Mouse (Mus musculus): ENCODE data around the gene Zbtb7b. TPM values are rescaled to one million over a fixed set of nuclear protein-coding genes. Genes with fewer than 3 reads are reported as not detected.

Gene Zbtb7b
- polyA plus RNA-seq, 1 experiment = 76.2 TPM

- TF ChIP-seq FLI1 (IDR thresholded peaks at IDR 0.05; ENCODE audit: low read length) = no peak
- TF ChIP-seq GATA1 (IDR thresholded peaks at IDR 0.05; ENCODE audit: borderline replicate concordance, low read length) = no peak
- Histone ChIP-seq H3K4me3 (replicated peaks) (no peak overlapping the region), H3K36me3 (replicated peaks; ENCODE audit: low read length) (peaks cover 25% of the 10 kb centered on the region), H3K4me1 (peaks cover 21% of the 10 kb centered on the region), H3K27me3 (replicated peaks) (peaks cover 47% of the 10 kb centered on the region), H3K9me3 (peaks cover 7% of the 10 kb centered on the region)
Observed at GRCm38 (mm10) chr3:89373581-89374231, 20.9 kb downstream of the Zbtb7b start.

GRCm38 (mm10) chr3:89367338-89367737, 27.2 kb downstream of the Zbtb7b start:
- no peaks in the 10 kb centered on the region for H3K36me3 ChIP-seq (replicated peaks; ENCODE audit: low read length)
- peaks cover 4% of the 10 kb centered on the region for H3K9me3 ChIP-seq
- H3K4me1 ChIP-seq = no peaks in the 10 kb centered on the region; the same call in 1 of the 2 replicates
- TF ChIP-seq GATA1 (IDR thresholded peaks at IDR 0.05; ENCODE audit: borderline replicate concordance, low read length) (no peak), FLI1 (IDR thresholded peaks at IDR 0.05; ENCODE audit: low read length) (no peak)
- H3K27me3 ChIP-seq (replicated peaks) = peaks cover 79% of the 10 kb centered on the region
- H3K4me3 ChIP-seq (replicated peaks) = no peak overlapping the region

GRCm38 (mm10) chr3:89365486-89366414, 28.8 kb downstream of the Zbtb7b start:
- H3K27me3 ChIP-seq (replicated peaks) = peaks cover 85% of the 10 kb centered on the region
- no peak overlapping the region for H3K4me3 ChIP-seq (replicated peaks)
- H3K9me3 ChIP-seq = no peaks in the 10 kb centered on the region
- H3K4me1 ChIP-seq = no peaks in the 10 kb centered on the region; the same call in 1 of the 2 replicates
- no peaks in the 10 kb centered on the region for H3K36me3 ChIP-seq (replicated peaks; ENCODE audit: low read length)
- TF ChIP-seq GATA1 (IDR thresholded peaks at IDR 0.05; ENCODE audit: borderline replicate concordance, low read length) = no peak
- TF ChIP-seq FLI1 (IDR thresholded peaks at IDR 0.05; ENCODE audit: low read length) = no peak

- TF ChIP-seq FLI1 (IDR thresholded peaks at IDR 0.05; ENCODE audit: low read length) = no peak
- no peak for TF ChIP-seq GATA1 (IDR thresholded peaks at IDR 0.05; ENCODE audit: borderline replicate concordance, low read length)
- H3K4me3 ChIP-seq (replicated peaks) = no peak within 1 kb of the TSS
- peaks cover 85% of the 10 kb centered on the region for H3K27me3 ChIP-seq (replicated peaks)
Observed at GRCm38 (mm10) chr3:89365153-89365485, 29.5 kb downstream of the Zbtb7b start, which contains the start of gene Dcst1. TSS of gene Dcst1 (minus strand) at chr3:89365253.

GRCm38 (mm10) chr3:89364631-89365030, 29.9 kb downstream of the Zbtb7b start:
- TF ChIP-seq GATA1 (IDR thresholded peaks at IDR 0.05; ENCODE audit: borderline replicate concordance, low read length) (no peak), FLI1 (IDR thresholded peaks at IDR 0.05; ENCODE audit: low read length) (no peak)
- H3K27me3 ChIP-seq (replicated peaks) = peaks cover 89% of the 10 kb centered on the region
- H3K4me3 ChIP-seq (replicated peaks) = no peak overlapping the region
- H3K9me3 ChIP-seq = no peaks in the 10 kb centered on the region
- H3K36me3 ChIP-seq (replicated peaks; ENCODE audit: low read length) = no peaks in the 10 kb centered on the region
- peaks cover 5% of the 10 kb centered on the region for H3K4me1 ChIP-seq

More at GRCm38 (mm10) chr3:89365153-89365485, 29.5 kb downstream of the Zbtb7b start, which contains the start of gene Dcst1:
- no peaks in the 10 kb centered on the region for H3K36me3 ChIP-seq (replicated peaks; ENCODE audit: low read length)
- no peaks in the 10 kb centered on the region for H3K9me3 ChIP-seq
- H3K4me1 ChIP-seq = no peaks in the 10 kb centered on the region

GRCm38 (mm10) chr3:89361675-89362074, 32.9 kb downstream of the Zbtb7b start, which contains the start of gene Dcst2:
TSS of gene Dcst2 (plus strand) at chr3:89361975.
- H3K4me1 ChIP-seq = peaks cover 9% of the 10 kb centered on the region
- peaks cover 90% of the 10 kb centered on the region for H3K27me3 ChIP-seq (replicated peaks)
- H3K4me3 ChIP-seq (replicated peaks) = no peak within 1 kb of the TSS
- no peaks in the 10 kb centered on the region for H3K9me3 ChIP-seq
- TF ChIP-seq FLI1 (IDR thresholded peaks at IDR 0.05; ENCODE audit: low read length) (no peak), GATA1 (IDR thresholded peaks at IDR 0.05; ENCODE audit: borderline replicate concordance, low read length) (no peak)
- H3K36me3 ChIP-seq (replicated peaks; ENCODE audit: low read length) = no peaks in the 10 kb centered on the region

- Histone ChIP-seq H3K4me3 (replicated peaks) (no peak overlapping the region), H3K36me3 (replicated peaks; ENCODE audit: low read length) (no peaks in the 10 kb centered on the region), H3K9me3 (no peaks in the 10 kb centered on the region), H3K27me3 (replicated peaks) (peaks cover 91% of the 10 kb centered on the region), H3K4me1 (peaks cover 17% of the 10 kb centered on the region)
- TF ChIP-seq FLI1 (IDR thresholded peaks at IDR 0.05; ENCODE audit: low read length) (no peak), GATA1 (IDR thresholded peaks at IDR 0.05; ENCODE audit: borderline replicate concordance, low read length) (no peak)
Observed at GRCm38 (mm10) chr3:89360237-89360636, 34.3 kb downstream of the Zbtb7b start.

GRCm38 (mm10) chr3:89359630-89360029, 34.9 kb downstream of the Zbtb7b start:
- TF ChIP-seq GATA1 (IDR thresholded peaks at IDR 0.05; ENCODE audit: borderline replicate concordance, low read length) (no peak), FLI1 (IDR thresholded peaks at IDR 0.05; ENCODE audit: low read length) (no peak)
- peaks cover 86% of the 10 kb centered on the region for H3K27me3 ChIP-seq (replicated peaks)
- H3K4me1 ChIP-seq = peaks cover 23% of the 10 kb centered on the region
- H3K36me3 ChIP-seq (replicated peaks; ENCODE audit: low read length) = no peaks in the 10 kb centered on the region
- no peak overlapping the region for H3K4me3 ChIP-seq (replicated peaks)
- no peaks in the 10 kb centered on the region for H3K9me3 ChIP-seq

GRCm38 (mm10) chr3:89356029-89356428, 38.5 kb downstream of the Zbtb7b start:
- no peak overlapping the region for H3K4me3 ChIP-seq (replicated peaks)
- peaks cover 90% of the 10 kb centered on the region for H3K27me3 ChIP-seq (replicated peaks)
- no peaks in the 10 kb centered on the region for H3K9me3 ChIP-seq
- TF ChIP-seq FLI1 (IDR thresholded peaks at IDR 0.05; ENCODE audit: low read length) = no peak
- no peak for TF ChIP-seq GATA1 (IDR thresholded peaks at IDR 0.05; ENCODE audit: borderline replicate concordance, low read length)
- H3K4me1 ChIP-seq = peaks cover 31% of the 10 kb centered on the region
- no peaks in the 10 kb centered on the region for H3K36me3 ChIP-seq (replicated peaks; ENCODE audit: low read length)

GRCm38 (mm10) chr3:89355512-89355902, 39.1 kb downstream of the Zbtb7b start:
- TF ChIP-seq GATA1 (IDR thresholded peaks at IDR 0.05; ENCODE audit: borderline replicate concordance, low read length) = no peak
- TF ChIP-seq FLI1 (IDR thresholded peaks at IDR 0.05; ENCODE audit: low read length) = no peak
- Histone ChIP-seq H3K9me3 (no peaks in the 10 kb centered on the region), H3K27me3 (replicated peaks) (peaks cover 89% of the 10 kb centered on the region)

More at GRCm38 (mm10) chr3:89355512-89355902, 39.1 kb downstream of the Zbtb7b start:
- no peaks in the 10 kb centered on the region for H3K36me3 ChIP-seq (replicated peaks; ENCODE audit: low read length)
- H3K4me3 ChIP-seq (replicated peaks) = no peak overlapping the region
- peaks cover 34% of the 10 kb centered on the region for H3K4me1 ChIP-seq
